Mouse (Mus musculus): ENCODE results near the gene Cpt1b.

GRCm38 (mm10) chr15:89473921-89474320, 48.3 kb upstream of the Cpt1b start:
- TF ChIP-seq CTCF (IDR thresholded peaks at IDR 0.05) (no peak), EP300 (IDR thresholded peaks at IDR 0.05) (no peak)

All from lung, postnatal 0 days (tissue).